Mouse (Mus musculus): ENCODE results near the gene Rpia.

Gene Rpia

DNA sequence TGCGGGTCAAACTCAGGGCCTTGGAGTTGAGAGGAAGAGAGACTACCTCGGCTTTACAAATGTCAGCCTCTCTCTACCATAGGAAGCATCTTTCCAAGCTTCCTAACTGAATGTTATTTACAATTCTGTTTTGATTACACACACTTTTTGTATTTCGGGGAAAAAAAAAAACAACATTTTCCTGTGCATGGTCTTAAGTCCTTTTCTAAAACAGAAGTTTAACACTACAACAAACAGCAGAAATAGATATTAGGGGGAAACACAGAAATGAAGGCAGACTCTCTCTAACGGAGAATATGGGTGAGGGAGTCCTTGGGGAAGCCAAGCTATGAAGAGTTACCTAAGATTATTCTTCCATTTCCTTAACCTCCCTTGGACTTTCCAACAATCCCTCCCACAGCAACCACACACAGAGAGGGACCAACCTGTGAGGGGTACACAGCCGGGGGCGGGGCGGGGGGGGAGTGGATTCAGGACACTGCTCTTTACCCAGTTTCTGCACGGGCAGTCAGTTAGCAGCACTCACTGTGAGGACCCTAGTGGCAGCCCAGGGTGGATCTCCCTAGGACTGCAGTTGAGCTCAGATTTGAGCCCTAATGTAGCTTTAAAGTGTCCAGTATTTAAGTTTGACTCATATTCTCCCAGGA, 40.7 kb downstream of the Rpia start:
- DNase-seq (ENCODE audit: low spot score in 2 of 2) = no peak

DNA sequence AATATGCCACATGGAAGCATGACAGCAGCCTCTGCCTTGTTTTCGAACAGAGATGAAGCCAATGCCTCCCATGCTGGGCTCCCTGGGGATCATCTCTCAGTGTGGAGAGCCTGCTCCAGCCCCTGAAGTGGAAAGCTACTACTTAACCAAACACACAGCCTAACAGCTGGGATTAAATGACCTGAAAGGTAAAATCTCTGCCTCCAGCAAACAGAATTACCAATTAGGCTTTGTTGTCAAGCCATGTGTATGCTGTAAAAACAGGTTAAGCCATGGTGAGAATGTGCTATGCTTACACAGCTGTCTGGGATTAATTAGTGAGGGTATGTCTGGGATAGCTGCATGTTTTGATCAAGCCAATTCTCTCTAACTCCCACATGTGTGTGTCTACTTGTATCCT, 42.3 kb downstream of the Rpia start:
- DNase-seq (ENCODE audit: low spot score in 2 of 2) = no peak

DNA sequence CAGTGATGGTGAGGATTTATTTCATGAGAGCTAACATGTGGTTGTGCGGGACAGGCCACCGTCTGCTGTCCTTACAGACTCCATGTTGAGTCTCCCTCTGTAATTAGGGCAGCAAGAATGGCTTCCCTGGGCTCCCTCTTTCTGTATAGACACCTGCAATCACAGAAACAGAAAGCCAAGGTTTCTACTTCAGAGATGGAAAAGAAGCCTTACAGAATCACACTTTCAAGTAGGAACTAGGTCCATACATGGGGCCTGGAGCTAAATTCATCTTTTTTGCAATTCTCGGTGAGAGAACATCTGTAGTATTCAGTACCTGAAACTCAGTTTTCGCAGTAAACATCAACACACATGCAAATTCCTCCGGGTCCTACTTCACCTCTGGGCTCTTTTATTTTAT, 44.3 kb downstream of the Rpia start:
- no peak for DNase-seq (ENCODE audit: low spot score in 2 of 2)

DNA sequence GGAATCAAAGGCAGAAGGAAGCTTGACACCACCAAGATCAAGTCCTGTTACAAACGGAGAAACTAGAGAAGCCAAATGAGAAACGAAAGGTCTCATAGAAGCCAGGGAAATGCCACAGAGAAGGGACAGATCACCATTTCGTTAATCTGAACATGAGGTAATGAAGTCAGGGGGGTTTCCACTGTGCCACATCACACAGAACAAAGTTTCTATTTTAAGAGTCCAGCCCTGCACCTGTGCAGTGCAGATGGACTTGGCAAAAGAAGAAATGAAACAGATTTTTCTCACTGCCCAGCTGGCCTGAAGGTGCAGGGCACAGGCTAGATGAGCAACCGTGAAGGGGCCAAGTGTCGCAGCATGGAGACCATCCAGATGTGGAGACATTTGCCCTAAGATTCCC, 48.1 kb downstream of the Rpia start:
- no peak for DNase-seq (ENCODE audit: low spot score in 2 of 2)

DNA sequence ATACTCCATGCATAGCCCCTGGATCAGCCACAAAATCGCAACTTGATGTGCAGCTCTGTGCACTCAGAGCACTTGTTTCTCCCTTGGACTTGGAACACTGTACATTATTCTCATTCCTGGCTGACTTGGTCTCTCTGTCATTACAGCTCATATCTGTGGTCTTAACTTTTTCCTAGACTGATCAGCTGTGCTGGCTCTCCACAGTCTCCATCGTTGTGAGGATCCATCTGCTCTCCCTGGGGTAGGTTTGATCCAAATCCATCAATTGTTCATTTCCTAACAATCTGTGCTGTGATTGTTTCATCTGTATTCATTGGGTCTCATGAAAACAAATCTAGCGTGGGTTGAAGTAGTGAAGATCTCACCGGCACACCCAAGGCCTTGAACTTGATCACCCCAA, 49.2 kb downstream of the Rpia start:
- no peak for DNase-seq (ENCODE audit: low spot score in 2 of 2)

DNA sequence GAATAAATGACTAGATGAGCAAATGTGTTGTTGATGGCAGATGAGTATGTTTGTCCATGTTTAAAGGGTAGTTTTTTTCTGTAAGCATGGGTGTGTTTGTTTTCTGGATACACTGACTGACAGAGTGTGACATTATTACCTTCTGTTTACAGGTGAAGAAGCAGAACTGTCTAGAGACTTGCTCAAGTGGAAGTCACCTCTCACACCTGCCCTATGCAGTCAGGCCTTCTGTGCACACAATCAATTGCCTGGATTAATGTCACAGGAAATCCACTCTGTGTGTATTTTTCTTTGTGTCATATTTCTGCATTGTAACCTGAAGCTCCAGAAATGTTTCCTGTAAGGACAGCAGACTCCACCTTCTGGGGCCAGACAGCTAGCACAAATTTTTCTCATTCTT, 51.5 kb downstream of the Rpia start:
- no peak for DNase-seq (ENCODE audit: low spot score in 2 of 2)

DNA sequence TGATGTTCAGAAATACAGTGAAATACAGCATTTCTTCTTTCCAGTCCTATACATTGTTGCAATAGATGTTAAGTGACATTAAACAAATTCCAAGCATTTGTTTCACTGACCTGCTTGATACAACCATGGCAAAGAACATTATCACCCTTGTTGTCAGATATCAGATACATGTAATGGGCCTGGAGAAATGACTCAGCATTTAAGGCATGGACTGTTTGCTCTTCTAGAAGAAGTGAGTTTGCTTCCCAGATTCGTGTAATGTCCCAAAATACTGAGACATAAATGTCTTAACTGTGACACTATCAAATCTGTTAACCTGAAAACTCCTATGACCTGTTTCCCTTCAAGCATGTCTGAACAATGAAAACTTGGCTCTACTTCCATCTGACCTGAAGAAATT, 52.6 kb downstream of the Rpia start:
- no peak for DNase-seq (ENCODE audit: low spot score in 2 of 2)

DNA sequence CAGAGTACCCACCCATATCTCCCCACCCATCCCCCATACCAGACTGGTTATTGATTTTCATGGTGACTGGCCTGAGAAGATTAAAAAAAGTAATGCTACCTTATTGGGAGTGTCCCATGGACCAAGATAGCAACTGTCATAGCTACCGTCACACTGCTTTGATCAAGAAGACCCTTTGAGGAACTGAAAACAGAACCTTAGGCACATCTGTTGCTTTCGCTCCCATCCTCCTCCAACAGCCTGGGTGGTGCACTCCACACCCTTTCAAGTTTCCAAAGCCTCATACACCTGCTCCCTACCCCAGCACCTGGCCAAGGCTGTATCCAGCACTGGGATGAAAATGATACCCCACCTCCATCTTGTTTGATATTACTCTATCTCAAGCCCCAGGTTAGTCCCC, 56.5 kb downstream of the Rpia start:
- no peak for DNase-seq (ENCODE audit: low spot score in 2 of 2)

DNA sequence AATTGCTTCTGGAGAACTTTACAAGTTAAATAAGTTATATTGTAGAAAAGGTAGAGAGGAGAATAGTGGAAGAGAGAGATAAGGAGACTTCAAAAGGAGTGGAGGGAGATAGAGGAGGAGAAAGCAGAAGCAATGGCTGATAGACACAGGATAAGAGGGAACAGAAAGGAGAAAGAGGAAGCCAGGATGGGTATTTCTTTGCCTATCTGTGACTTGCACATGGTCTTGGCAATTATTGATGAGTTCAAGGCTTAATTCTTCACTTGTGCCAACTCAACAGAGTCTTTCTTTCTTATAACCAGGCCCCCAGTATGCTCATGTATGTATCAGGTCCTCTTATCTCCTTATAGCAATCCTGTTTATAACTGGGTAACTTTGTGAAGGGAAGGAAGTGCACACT, 61.2 kb downstream of the Rpia start:
- DNase-seq (ENCODE audit: low spot score in 2 of 2) = no peak

DNA sequence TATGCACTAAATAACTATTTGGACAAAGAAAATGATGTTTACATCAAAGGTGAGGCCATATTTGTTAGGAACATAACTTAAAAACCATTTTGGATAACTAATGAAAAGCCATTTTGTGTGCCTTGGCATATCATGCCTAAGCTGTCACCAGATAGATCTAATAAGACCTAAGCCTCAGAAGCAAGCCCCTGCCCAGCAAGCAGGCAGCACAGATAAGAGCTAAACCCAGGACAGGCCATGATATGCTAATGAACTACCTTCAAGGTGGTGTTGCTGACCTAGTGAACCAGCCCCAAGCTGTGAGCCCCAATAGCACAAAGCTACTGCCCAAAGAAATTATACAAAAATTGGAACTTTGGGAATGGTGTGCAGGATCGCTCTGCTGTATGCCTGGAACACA, 62.9 kb downstream of the Rpia start:
- no peak for DNase-seq (ENCODE audit: low spot score in 2 of 2)

DNA sequence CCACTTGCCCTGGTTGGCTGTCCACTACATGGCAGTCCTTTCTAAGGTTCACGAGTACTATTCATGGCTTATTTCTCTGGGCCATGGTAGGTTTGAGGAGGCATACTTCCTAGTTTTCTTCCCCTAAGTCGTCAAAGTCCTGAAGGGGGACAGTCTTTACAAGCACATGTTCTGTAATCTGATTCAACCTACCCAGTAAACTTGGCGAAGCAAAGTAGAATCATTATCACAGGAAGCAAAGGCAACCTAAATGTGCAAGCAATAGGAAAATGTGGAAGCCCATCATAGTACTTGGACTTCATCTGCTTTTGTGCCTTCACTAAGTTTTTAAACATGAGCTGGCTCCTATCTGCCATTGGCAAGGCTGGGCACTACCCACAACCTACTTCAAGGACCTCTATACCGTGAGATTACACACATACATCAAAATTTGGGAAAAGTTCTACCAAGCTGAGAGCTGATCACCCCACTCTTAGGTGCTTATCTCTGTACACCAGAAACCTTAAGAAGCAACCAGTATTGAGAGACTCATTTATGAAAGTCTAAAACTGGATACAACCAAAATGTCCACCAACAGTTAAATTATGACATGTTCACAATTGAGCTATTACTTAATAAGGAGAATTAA, 64.8 kb downstream of the Rpia start:
- DNase-seq (ENCODE audit: low spot score in 2 of 2) = no peak

DNA sequence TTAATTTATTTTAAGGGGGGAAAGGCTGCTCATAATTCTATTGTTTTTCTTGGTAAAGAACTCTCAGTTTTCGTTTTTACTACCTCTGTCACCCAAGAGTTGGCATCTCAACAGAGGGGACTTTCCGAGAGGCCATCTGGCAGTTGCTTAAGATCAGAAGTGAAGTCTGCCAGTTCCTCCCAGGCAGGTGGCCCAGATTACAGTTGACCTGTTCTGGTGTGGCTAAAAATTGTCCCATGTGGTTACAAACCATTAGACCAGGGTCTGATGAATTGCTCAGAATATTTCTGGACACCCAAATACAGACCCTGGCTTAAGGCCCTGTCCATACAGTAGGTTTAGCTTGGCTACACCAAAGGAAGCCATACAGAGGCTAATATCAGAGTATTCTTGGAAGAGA, 66.4 kb downstream of the Rpia start:
- no peak for DNase-seq (ENCODE audit: low spot score in 2 of 2)

DNA sequence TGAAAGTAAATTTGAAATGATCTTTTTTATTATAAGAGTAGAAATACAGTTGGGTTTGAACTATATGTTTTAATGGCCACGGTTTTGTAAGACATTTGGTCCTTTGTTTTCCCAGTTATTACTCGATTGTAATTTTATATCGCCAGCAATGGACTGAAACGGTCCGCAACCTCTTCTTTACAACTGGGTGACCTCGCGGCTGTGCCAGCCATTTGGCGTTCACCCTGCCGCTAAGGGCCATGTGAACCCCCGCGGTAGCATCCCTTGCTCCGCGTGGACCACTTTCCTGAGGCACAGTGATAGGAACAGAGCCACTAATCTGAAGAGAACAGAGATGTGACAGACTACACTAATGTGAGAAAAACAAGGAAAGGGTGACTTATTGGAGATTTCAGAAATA, 67.3 kb downstream of the Rpia start:
- no peak for DNase-seq (ENCODE audit: low spot score in 2 of 2)

DNA sequence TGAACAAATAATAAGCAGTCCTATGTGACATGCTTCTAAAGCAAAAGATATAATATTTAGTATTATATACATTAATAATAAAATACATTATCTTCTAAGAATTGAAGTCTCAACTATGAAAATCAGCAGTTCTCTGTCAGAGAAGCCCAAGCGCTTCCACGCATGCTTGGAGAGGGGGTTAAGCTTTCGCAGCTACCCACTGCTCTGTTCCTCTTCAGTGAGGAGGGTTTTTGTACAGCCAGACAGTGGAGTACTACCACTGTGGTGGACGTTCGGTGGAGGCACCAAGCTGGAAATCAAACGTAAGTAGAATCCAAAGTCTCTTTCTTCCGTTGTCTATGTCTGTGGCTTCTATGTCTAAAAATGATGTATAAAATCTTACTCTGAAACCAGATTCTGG, 69.7 kb downstream of the Rpia start:
- DNase-seq (ENCODE audit: low spot score in 2 of 2) = no peak

DNA sequence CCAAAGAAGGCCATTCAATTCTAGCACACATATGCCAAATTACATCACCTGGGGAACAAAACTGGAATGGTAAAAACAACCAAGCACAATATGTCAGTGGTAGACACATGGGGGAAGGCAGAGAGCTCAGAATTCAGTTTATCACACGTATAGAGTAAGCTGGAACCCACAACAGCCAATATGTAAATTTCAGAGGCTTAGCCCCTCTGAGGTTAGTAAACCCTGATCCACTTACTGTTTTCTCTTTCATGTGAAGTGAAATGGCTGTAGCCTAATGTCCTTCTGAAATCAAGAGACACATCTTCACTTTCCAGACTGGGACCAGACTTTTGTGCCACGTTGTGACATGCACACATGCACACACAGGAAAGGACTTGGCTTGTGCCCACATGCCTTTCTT, 73.3 kb downstream of the Rpia start:
- no peak for DNase-seq (ENCODE audit: low spot score in 2 of 2)

DNA sequence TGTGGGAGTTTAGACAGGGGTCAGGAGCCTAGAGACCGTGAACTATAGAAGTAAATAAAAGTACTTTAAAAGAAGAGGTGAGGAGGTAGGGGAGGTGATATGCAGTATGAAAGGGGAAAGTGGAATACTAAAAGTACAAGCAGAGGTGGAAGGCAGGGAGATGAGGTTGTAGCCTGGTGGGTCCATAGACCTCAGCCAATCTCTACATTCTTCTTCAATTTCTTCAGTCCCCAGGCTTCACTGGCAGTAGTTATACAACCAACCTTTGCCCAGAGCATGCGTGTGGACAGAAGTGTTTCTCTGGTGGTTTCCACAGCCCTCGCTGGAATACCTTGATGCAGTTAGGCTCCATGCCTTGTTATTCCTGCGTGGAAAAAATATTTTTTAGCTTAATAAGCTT, 73.9 kb downstream of the Rpia start:
- DNase-seq (ENCODE audit: low spot score in 2 of 2) = no peak

DNA sequence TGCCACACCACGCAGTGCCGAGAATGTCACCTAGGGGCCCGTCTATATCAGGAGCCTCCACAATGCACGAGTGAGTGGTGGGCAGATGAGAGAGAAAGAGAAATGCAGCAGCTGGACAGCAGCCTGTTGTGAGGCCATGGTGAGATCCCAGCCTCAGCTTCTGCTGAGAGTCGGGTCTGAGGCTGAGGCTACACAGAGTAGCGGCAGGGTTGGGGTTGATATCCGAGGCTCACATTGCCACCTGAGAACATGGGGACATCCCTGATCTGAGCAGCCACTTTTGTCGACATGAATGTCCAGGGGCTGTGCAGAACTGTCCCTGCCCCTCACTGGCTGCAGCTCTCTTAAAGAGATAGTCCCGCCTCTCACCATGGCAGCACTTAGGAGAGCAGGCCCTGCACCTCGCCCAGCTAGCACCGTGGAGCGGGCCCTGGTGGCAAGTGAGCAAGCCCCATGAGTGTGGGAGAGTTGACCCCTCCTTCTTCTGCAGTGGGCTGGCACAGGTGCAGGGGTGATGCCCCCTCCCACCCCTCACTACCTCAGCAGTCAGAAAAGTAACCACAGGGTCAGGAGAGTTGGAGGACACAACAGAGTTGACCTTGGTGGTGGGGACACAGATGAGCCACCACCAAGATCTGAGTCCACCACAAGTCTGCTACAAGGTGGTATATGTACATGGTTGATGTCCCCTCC, 75.2 kb downstream of the Rpia start:
- DNase-seq (ENCODE audit: low spot score in 2 of 2) = no peak

Measured in right cerebral cortex, postnatal 10 days (tissue).